In genomic region chr9:66127884-66128283, GRCm38 (mm10) we compare ENCODE assay signal across 8 mouse cellular contexts. TPM values are rescaled to one million over a fixed set of nuclear protein-coding genes. Genes with fewer than 3 reads are reported as not detected.
DNase-seq lines count a peak whose midpoint lies in the region; ATAC-seq and TF ChIP-seq lines count a peak whose summit lies in the region.

No protein-coding gene starts in this region.

- intact Hi-C loops in heart, postnatal 10 days (cut with DNase I): no loop called here
- intact Hi-C loops in left cerebral cortex, postnatal 4 days (cut with DNase I): no loop called here

- 55% methylated on average over 4 of the region's 4 CpGs for whole genome bisulfite sequencing in heart, embryonic 13.5 days
- WGBS in hindbrain, embryonic 13.5 days: 93% methylated on average over 4 of the region's 4 CpGs
- WGBS in liver, embryonic 15.5 days (ENCODE audit: insufficient replicate concordance): 32% methylated on average over 4 of the region's 4 CpGs

- H3K27ac ChIP-seq in heart, embryonic 13.5 days (replicated peaks): no peak overlapping the region
- no peak overlapping the region for H3K27ac ChIP-seq in hindbrain, embryonic 13.5 days
- peak overlapping the region; percentile 97 for H3K27ac ChIP-seq in liver, embryonic 15.5 days (replicated peaks)

- H3K27me3 ChIP-seq in heart, embryonic 13.5 days (replicated peaks): no peaks in the 10 kb centered on the region
- H3K27me3 ChIP-seq in G1E (ENCODE audit: insufficient read depth, low read length): no peaks in the 10 kb centered on the region
- H3K27me3 ChIP-seq in hindbrain, embryonic 13.5 days: no peaks in the 10 kb centered on the region
- H3K27me3 ChIP-seq in liver, embryonic 15.5 days: no peaks in the 10 kb centered on the region

- H3K9ac ChIP-seq in heart, embryonic 13.5 days: 0 out of 2 replicates have a peak overlapping the region, but pooled peaks have one; percentile 88
- no peak overlapping the region for H3K9ac ChIP-seq in hindbrain, embryonic 13.5 days
- peak overlapping the region; percentile 74 for H3K9ac ChIP-seq in liver, embryonic 15.5 days

- no peak for DNase-seq in heart, postnatal 10 days
- DNase-seq in G1E (ENCODE audit: low spot score): no peak
- no peak for DNase-seq in layer of hippocampus, postnatal 36 days
- DNase-seq in left cerebral cortex, postnatal 4 days: no peak
- DNase-seq in urinary bladder, adult 18-20 months (ENCODE audit: low spot score in 2 of 2): no peak

- peaks cover 39% of the 10 kb centered on the region for H3K4me1 ChIP-seq in heart, embryonic 13.5 days
- peaks cover 51% of the 10 kb centered on the region for H3K4me1 ChIP-seq in G1E (ENCODE audit: insufficient read depth, low read depth, low read length)
- H3K4me1 ChIP-seq in hindbrain, embryonic 13.5 days (replicated peaks): peaks cover 36% of the 10 kb centered on the region
- peaks cover 61% of the 10 kb centered on the region for H3K4me1 ChIP-seq in liver, embryonic 15.5 days (replicated peaks)

- ATAC-seq in heart, embryonic 13.5 days (ENCODE audit: extremely low read depth, insufficient number of reproducible peaks, low FRiP score, low TSS enrichment): no peak
- no peak for ATAC-seq in G1E (ENCODE audit: extremely low read depth, insufficient number of reproducible peaks, low FRiP score, poor library complexity, severe bottlenecking)
- no peak for ATAC-seq in hindbrain, embryonic 13.5 days (ENCODE audit: low FRiP score)
- ATAC-seq in liver, embryonic 15.5 days (ENCODE audit: insufficient read depth): no peak

- no peaks in the 10 kb centered on the region for H3K9me3 ChIP-seq in heart, embryonic 13.5 days
- no peaks in the 10 kb centered on the region for H3K9me3 ChIP-seq in G1E (replicated peaks)
- no peaks in the 10 kb centered on the region for H3K9me3 ChIP-seq in hindbrain, embryonic 13.5 days
- H3K9me3 ChIP-seq in liver, embryonic 15.5 days (replicated peaks): no peaks in the 10 kb centered on the region

- peaks cover 38% of the 10 kb centered on the region for H3K36me3 ChIP-seq in heart, embryonic 13.5 days
- H3K36me3 ChIP-seq in G1E (replicated peaks): peaks cover 45% of the 10 kb centered on the region
- peaks cover 11% of the 10 kb centered on the region for H3K36me3 ChIP-seq in hindbrain, embryonic 13.5 days
- peaks cover 31% of the 10 kb centered on the region for H3K36me3 ChIP-seq in liver, embryonic 15.5 days (replicated peaks)

- peak overlapping the region; percentile 91 for H3K4me2 ChIP-seq in heart, embryonic 13.5 days
- peak overlapping the region; percentile 72 for H3K4me2 ChIP-seq in hindbrain, embryonic 13.5 days
- H3K4me2 ChIP-seq in liver, embryonic 15.5 days: peak overlapping the region; percentile 90

- no peak for TF ChIP-seq CTCF in G1E (IDR thresholded peaks at IDR 0.05; ENCODE audit: low read depth, low read length)

- peak overlapping the region; percentile 89 for H3K4me3 ChIP-seq in heart, embryonic 13.5 days
- peak overlapping the region; percentile 80 for H3K4me3 ChIP-seq in G1E (ENCODE audit: low read depth, low read length)
- H3K4me3 ChIP-seq in hindbrain, embryonic 13.5 days: no peak overlapping the region; the same call in 1 of the 2 replicates
- H3K4me3 ChIP-seq in liver, embryonic 15.5 days (replicated peaks): peak overlapping the region; percentile 84

RNA-seq across cellular contexts. Expression of gene Ciao2a, which starts 1.5 kb away (rescaled TPM):
- polyA plus RNA-seq in heart, embryonic 13.5 days (2015; fragmentation: Nextera tagmentation; extraction: Ambion mirVana): 152 and 172 TPM in 2 replicates
- total RNA-seq in heart, postnatal 10 days (2021): 10 to 100 TPM; 84.0 to 85.4 TPM
- total RNA-seq in G1E (2014; fragmentation: Nextera tagmentation): 176 and 189 TPM in 2 replicates
- total RNA-seq in G1E (2017): 258 and 270 TPM in 2 replicates
- polyA plus RNA-seq in G1E (2012): 15.9 and 30.0 TPM in 2 replicates
- 91.2 and 94.1 TPM in 2 replicates for polyA plus RNA-seq in hindbrain, embryonic 13.5 days (2015; fragmentation: Nextera tagmentation; extraction: Ambion mirVana)
- polyA plus RNA-seq in liver, embryonic 15.5 days (2015; fragmentation: Nextera tagmentation; extraction: Ambion mirVana): 117 and 132 TPM in 2 replicates
- total RNA-seq in layer of hippocampus, postnatal 36 days (2021): 10 to 100 TPM; 29.5 to 30.0 TPM
- 10 to 100 TPM; 23.7 to 27.9 TPM for total RNA-seq in left cerebral cortex, postnatal 4 days (2021)

RNA-seq across cellular contexts. Expression of gene Snx1, which starts 1.5 kb away (rescaled TPM):
- polyA plus RNA-seq in heart, embryonic 13.5 days (2015; fragmentation: Nextera tagmentation; extraction: Ambion mirVana): 59.6 and 65.8 TPM in 2 replicates
- 10 to 100 TPM; 38.5 to 41.3 TPM for total RNA-seq in heart, postnatal 10 days (2021)
- total RNA-seq in G1E (2014; fragmentation: Nextera tagmentation) (71.3 and 81.1 TPM in 2 replicates), G1E (2017) (230 and 242 TPM in 2 replicates)
- 227 and 276 TPM in 2 replicates for polyA plus RNA-seq in G1E (2012)
- 90.2 and 93.1 TPM in 2 replicates for polyA plus RNA-seq in hindbrain, embryonic 13.5 days (2015; fragmentation: Nextera tagmentation; extraction: Ambion mirVana)
- polyA plus RNA-seq in liver, embryonic 15.5 days (2015; fragmentation: Nextera tagmentation; extraction: Ambion mirVana): 62.7 and 64.8 TPM in 2 replicates
- total RNA-seq in layer of hippocampus, postnatal 36 days (2021): 10 to 100 TPM; 86.9 to 93.2 TPM
- total RNA-seq in left cerebral cortex, postnatal 4 days (2021): 10 to 100 TPM; 48.9 to 50.0 TPM

RNA-seq across cellular contexts. Expression of gene Dapk2, which starts 30.1 kb away (rescaled TPM):
- 4.5 and 4.6 TPM in 2 replicates for polyA plus RNA-seq in heart, embryonic 13.5 days (2015; fragmentation: Nextera tagmentation; extraction: Ambion mirVana)
- 1 to 10 TPM; 5.1 to 5.3 TPM for total RNA-seq in heart, postnatal 10 days (2021)
- total RNA-seq in G1E (2014; fragmentation: Nextera tagmentation) (7.5 and 9.7 TPM in 2 replicates), G1E (2017) (24.4 TPM in 2 replicates)
- 9.8 and 10.3 TPM in 2 replicates for polyA plus RNA-seq in G1E (2012)
- 1.4 and 1.5 TPM in 2 replicates for polyA plus RNA-seq in hindbrain, embryonic 13.5 days (2015; fragmentation: Nextera tagmentation; extraction: Ambion mirVana)
- 31.9 and 33.9 TPM in 2 replicates for polyA plus RNA-seq in liver, embryonic 15.5 days (2015; fragmentation: Nextera tagmentation; extraction: Ambion mirVana)
- under 1 TPM; 0.90 to 0.91 TPM for total RNA-seq in layer of hippocampus, postnatal 36 days (2021)
- under 1 TPM; 0.84 to 0.97 TPM for total RNA-seq in left cerebral cortex, postnatal 4 days (2021)

RNA-seq across cellular contexts. Expression of gene Snx22, which starts 58.4 kb away (rescaled TPM):
- 2.3 and 3.0 TPM in 2 replicates for polyA plus RNA-seq in heart, embryonic 13.5 days (2015; fragmentation: Nextera tagmentation; extraction: Ambion mirVana)
- 1 to 10 TPM in 1 of 2 experiments, under 1 TPM in 1; 0.81 to 1.1 TPM for total RNA-seq in heart, postnatal 10 days (2021)
- total RNA-seq in G1E (2014; fragmentation: Nextera tagmentation) (15.0 TPM in 1 of 2 replicates, not detected in the other), G1E (2017) (0.41 and 0.49 TPM in 2 replicates)
- not detected in 2 replicates for polyA plus RNA-seq in G1E (2012)
- 6.9 and 8.0 TPM in 2 replicates for polyA plus RNA-seq in hindbrain, embryonic 13.5 days (2015; fragmentation: Nextera tagmentation; extraction: Ambion mirVana)
- 34.9 and 36.4 TPM in 2 replicates for polyA plus RNA-seq in liver, embryonic 15.5 days (2015; fragmentation: Nextera tagmentation; extraction: Ambion mirVana)
- 1 to 10 TPM; 5.5 to 6.0 TPM for total RNA-seq in layer of hippocampus, postnatal 36 days (2021)
- 1 to 10 TPM; 5.9 to 7.3 TPM for total RNA-seq in left cerebral cortex, postnatal 4 days (2021)
